Mouse (Mus musculus): ENCODE measurements around the gene Samd4. TPM values are rescaled to one million over a fixed set of nuclear protein-coding genes. Genes with fewer than 3 reads are reported as not detected.

Gene Samd4
- polyA plus RNA-seq (2016; fragmentation: Nextera tagmentation; extraction: Ambion mirVana): 2.7 and 4.5 TPM in 2 replicates

- WGBS: 1% methylated on average over 54 of the region's 54 CpGs
- Histone ChIP-seq H3K36me3 (no peaks in the 10 kb centered on the region), H3K27ac (peak within 1 kb of the TSS; percentile 90), H3K4me3 (peak within 1 kb of the TSS; percentile 72), H3K27me3 (ENCODE audit: insufficient read depth, poor library complexity, severe bottlenecking) (peaks cover 27% of the 10 kb centered on the region), H3K4me1 (replicated peaks) (peaks cover 47% of the 10 kb centered on the region), H3K9me3 (no peaks in the 10 kb centered on the region)
- peak; percentile 80 for DNase-seq (ENCODE audit: low spot score)
Measured at GRCm38 (mm10) chr14:46882431-46883067, at the start of gene Samd4. Gene Samd4, plus strand, starts transcription at chr14:46882854.

- no peak overlapping the region for H3K4me3 ChIP-seq
- no peak overlapping the region for H3K27ac ChIP-seq
- no peaks in the 10 kb centered on the region for H3K27me3 ChIP-seq (ENCODE audit: insufficient read depth, poor library complexity, severe bottlenecking)
- no peak for DNase-seq (ENCODE audit: low spot score)
- 79% methylated on average over 4 of the region's 4 CpGs for WGBS
- H3K4me1 ChIP-seq (replicated peaks): 0 out of 2 replicates have a peak, but pooled peaks cover 1% of the 10 kb centered on the region
- peaks cover 41% of the 10 kb centered on the region for H3K36me3 ChIP-seq
- H3K9me3 ChIP-seq: no peaks in the 10 kb centered on the region
Measured at GRCm38 (mm10) chr14:46839326-46839725, 43.3 kb upstream of the Samd4 start.

- H3K4me3 ChIP-seq: no peak overlapping the region
- WGBS: 94% methylated on average over 11 of the region's 11 CpGs
- H3K27me3 ChIP-seq (ENCODE audit: insufficient read depth, poor library complexity, severe bottlenecking): no peaks in the 10 kb centered on the region
- no peak overlapping the region for H3K27ac ChIP-seq
- no peaks in the 10 kb centered on the region for H3K9me3 ChIP-seq
- H3K36me3 ChIP-seq: peaks cover 77% of the 10 kb centered on the region
- no peaks in the 10 kb centered on the region for H3K4me1 ChIP-seq (replicated peaks)
- DNase-seq (ENCODE audit: low spot score): no peak
Measured at GRCm38 (mm10) chr14:46845706-46846105, 36.9 kb upstream of the Samd4 start.

GRCm38 (mm10) chr14:46848063-46848590, 34.5 kb upstream of the Samd4 start:
- Histone ChIP-seq H3K36me3 (peaks cover 55% of the 10 kb centered on the region), H3K4me3 (no peak overlapping the region), H3K4me1 (replicated peaks) (no peaks in the 10 kb centered on the region), H3K27ac (no peak overlapping the region), H3K9me3 (no peaks in the 10 kb centered on the region), H3K27me3 (ENCODE audit: insufficient read depth, poor library complexity, severe bottlenecking) (no peaks in the 10 kb centered on the region)
- 80% methylated on average over 4 of the region's 4 CpGs for WGBS
- DNase-seq (ENCODE audit: low spot score): no peak

GRCm38 (mm10) chr14:46848736-46849135, 33.9 kb upstream of the Samd4 start:
- Histone ChIP-seq H3K4me1 (replicated peaks) (no peaks in the 10 kb centered on the region), H3K36me3 (peaks cover 52% of the 10 kb centered on the region), H3K27me3 (ENCODE audit: insufficient read depth, poor library complexity, severe bottlenecking) (no peaks in the 10 kb centered on the region), H3K4me3 (no peak overlapping the region), H3K9me3 (no peaks in the 10 kb centered on the region), H3K27ac (no peak overlapping the region)
- 89% methylated on average over 5 of the region's 5 CpGs for WGBS
- no peak for DNase-seq (ENCODE audit: low spot score)

- Histone ChIP-seq H3K4me3 (no peak overlapping the region), H3K27ac (no peak overlapping the region), H3K9me3 (no peaks in the 10 kb centered on the region), H3K36me3 (peaks cover 52% of the 10 kb centered on the region), H3K27me3 (ENCODE audit: insufficient read depth, poor library complexity, severe bottlenecking) (no peaks in the 10 kb centered on the region), H3K4me1 (replicated peaks) (no peaks in the 10 kb centered on the region)
- WGBS: 96% methylated on average over 1 of the region's 1 CpGs
- no peak for DNase-seq (ENCODE audit: low spot score)
Measured at GRCm38 (mm10) chr14:46849769-46850168, 32.9 kb upstream of the Samd4 start.

GRCm38 (mm10) chr14:46853677-46854076, 29.0 kb upstream of the Samd4 start:
- no peak overlapping the region for H3K27ac ChIP-seq
- DNase-seq (ENCODE audit: low spot score): no peak
- no peaks in the 10 kb centered on the region for H3K4me1 ChIP-seq (replicated peaks)
- no peak overlapping the region for H3K4me3 ChIP-seq
- no peaks in the 10 kb centered on the region for H3K27me3 ChIP-seq (ENCODE audit: insufficient read depth, poor library complexity, severe bottlenecking)
- peaks cover 26% of the 10 kb centered on the region for H3K36me3 ChIP-seq
- 89% methylated on average over 11 of the region's 11 CpGs for WGBS
- no peaks in the 10 kb centered on the region for H3K9me3 ChIP-seq

GRCm38 (mm10) chr14:46862922-46863321, 19.7 kb upstream of the Samd4 start:
- Histone ChIP-seq H3K4me3 (no peak overlapping the region), H3K27ac (no peak overlapping the region), H3K36me3 (peaks cover 5% of the 10 kb centered on the region; the same call in 1 of the 2 replicates), H3K9me3 (no peaks in the 10 kb centered on the region), H3K4me1 (replicated peaks) (no peaks in the 10 kb centered on the region), H3K27me3 (ENCODE audit: insufficient read depth, poor library complexity, severe bottlenecking) (no peaks in the 10 kb centered on the region)
- 90% methylated on average over 5 of the region's 5 CpGs for WGBS
- DNase-seq (ENCODE audit: low spot score): no peak

- peak; percentile 67 for DNase-seq (ENCODE audit: low spot score)
- peaks cover 44% of the 10 kb centered on the region for H3K4me1 ChIP-seq (replicated peaks)
- WGBS: 4% methylated on average over 10 of the region's 10 CpGs
Measured at GRCm38 (mm10) chr14:46880935-46881334, 1.7 kb upstream of the Samd4 start.

GRCm38 (mm10) chr14:46881581-46882430, 848 bp upstream of the Samd4 start:
- Histone ChIP-seq H3K27ac (peak overlapping the region; percentile 90), H3K4me1 (replicated peaks) (peaks cover 47% of the 10 kb centered on the region), H3K36me3 (no peaks in the 10 kb centered on the region)

More at GRCm38 (mm10) chr14:46880935-46881334, 1.7 kb upstream of the Samd4 start:
- no peak overlapping the region for H3K4me3 ChIP-seq
- no peaks in the 10 kb centered on the region for H3K9me3 ChIP-seq
- no peaks in the 10 kb centered on the region for H3K36me3 ChIP-seq
- H3K27me3 ChIP-seq (ENCODE audit: insufficient read depth, poor library complexity, severe bottlenecking): peaks cover 27% of the 10 kb centered on the region
- no peak overlapping the region for H3K27ac ChIP-seq

GRCm38 (mm10) chr14:46883068-46883870, 615 bp downstream of the Samd4 start:
- no peaks in the 10 kb centered on the region for H3K36me3 ChIP-seq
- H3K9me3 ChIP-seq: no peaks in the 10 kb centered on the region
- peak overlapping the region; percentile 72 for H3K4me3 ChIP-seq
- peaks cover 27% of the 10 kb centered on the region for H3K27me3 ChIP-seq (ENCODE audit: insufficient read depth, poor library complexity, severe bottlenecking)
- H3K27ac ChIP-seq: peak overlapping the region; percentile 90
- peak; percentile 75 for DNase-seq (ENCODE audit: low spot score)
- H3K4me1 ChIP-seq (replicated peaks): peaks cover 47% of the 10 kb centered on the region
- WGBS: under 1% methylated on average over 69 of the region's 70 CpGs

More at GRCm38 (mm10) chr14:46881581-46882430, 848 bp upstream of the Samd4 start:
- Histone ChIP-seq H3K4me3 (peak overlapping the region; percentile 72), H3K27me3 (ENCODE audit: insufficient read depth, poor library complexity, severe bottlenecking) (peaks cover 27% of the 10 kb centered on the region), H3K9me3 (no peaks in the 10 kb centered on the region)
- peak; percentile 68 for DNase-seq (ENCODE audit: low spot score)
- 3% methylated on average over 40 of the region's 40 CpGs for WGBS

GRCm38 (mm10) chr14:46883871-46884441, 1.3 kb downstream of the Samd4 start:
- H3K36me3 ChIP-seq: no peaks in the 10 kb centered on the region
- peak; percentile 70 for DNase-seq (ENCODE audit: low spot score)
- peaks cover 27% of the 10 kb centered on the region for H3K27me3 ChIP-seq (ENCODE audit: insufficient read depth, poor library complexity, severe bottlenecking)
- peak overlapping the region; percentile 90 for H3K27ac ChIP-seq
- WGBS: under 1% methylated on average over 29 of the region's 29 CpGs
- peak overlapping the region; percentile 72 for H3K4me3 ChIP-seq
- H3K9me3 ChIP-seq: no peaks in the 10 kb centered on the region
- H3K4me1 ChIP-seq (replicated peaks): peaks cover 47% of the 10 kb centered on the region

Data from hindbrain, embryonic 10.5 days (tissue).